ENCODE assay signal across 25 mouse cellular contexts in genomic region chr4:147420794-147421193, GRCm38 (mm10). TPM values are rescaled to one million over a fixed set of nuclear protein-coding genes. Genes with fewer than 3 reads are reported as not detected.
"Had no signal": no experiment of that assay in that cellular context is flagged by ENCODE, and none has a peak within 500 bp of the region (broad histone marks: within the 10 kb centered on the region; RNA-seq: fewer than 3 reads in every experiment).

No protein-coding gene starts in this region.

- H3K4me2 ChIP-seq: intestine, embryonic 15.5 days; limb, embryonic 12.5 days; limb, embryonic 15.5 days; liver, embryonic 11.5 days; lung, embryonic 14.5 days; midbrain, embryonic 12.5 days; midbrain, embryonic 15.5 days had no signal

- H3K4me3 ChIP-seq: intestine, embryonic 15.5 days; layer of hippocampus, adult 2 months; limb, embryonic 12.5 days; limb, embryonic 15.5 days; midbrain, embryonic 12.5 days; midbrain, embryonic 15.5 days; myocyte had no signal

- ATAC-seq: liver, postnatal 0 days; midbrain, embryonic 15.5 days had no signal

- H3K27me3 ChIP-seq: intestine, embryonic 15.5 days; limb, embryonic 12.5 days; limb, embryonic 15.5 days; midbrain, embryonic 12.5 days; midbrain, embryonic 15.5 days had no signal

- H3K4me1 ChIP-seq: intestine, embryonic 15.5 days; limb, embryonic 12.5 days; limb, embryonic 15.5 days; midbrain, embryonic 12.5 days; midbrain, embryonic 15.5 days had no signal

- H3K36me3 ChIP-seq: intestine, embryonic 15.5 days; limb, embryonic 12.5 days; limb, embryonic 15.5 days; midbrain, embryonic 12.5 days; midbrain, embryonic 15.5 days had no signal

- DNase-seq: kidney, adult 11 months; kidney, postnatal 25 days; layer of hippocampus, adult 9-11 months; liver, postnatal 0 days; lung, postnatal 10 days; lung, postnatal 4 days; right cerebral cortex, adult 18-20 months; right cerebral cortex, postnatal 14 days; right cerebral cortex, postnatal 4 days; thymus, adult 2 months; thymus, postnatal 25 days had no signal

- H3K27ac ChIP-seq: intestine, embryonic 15.5 days; kidney, postnatal 0 days; layer of hippocampus, adult 2 months; limb, embryonic 12.5 days; limb, embryonic 15.5 days; liver, embryonic 14.5 days; midbrain, embryonic 12.5 days; midbrain, embryonic 15.5 days; stomach, postnatal 0 days had no signal

- H3K9ac ChIP-seq: intestine, embryonic 15.5 days; limb, embryonic 12.5 days; limb, embryonic 15.5 days; liver, embryonic 14.5 days; liver, postnatal 0 days; lung, embryonic 14.5 days; midbrain, embryonic 12.5 days; midbrain, embryonic 15.5 days had no signal

RNA-seq across cellular contexts. Expression of gene Zfp978, which starts 59.7 kb away (rescaled TPM):
- polyA plus RNA-seq: intestine, embryonic 15.5 days; large intestine, adult 2 months; limb, embryonic 12.5 days; liver, postnatal 0 days; midbrain, embryonic 12.5 days; midbrain, embryonic 15.5 days; neural tube, embryonic 14.5 days; stomach, postnatal 0 days; thymus, adult 2 months had no signal
